Mouse (Mus musculus): ENCODE measurements at regions not wholly inside any gene's neighbourhood (a gene's known extent, or its start where the extent isn't known, plus 50 kb on each side); places are given as distances from the start of the nearest gene placed in this dataset.

- TF ChIP-seq CEBPB (IDR thresholded peaks at IDR 0.05; ENCODE audit: low read depth) (no peak), CTCF (IDR thresholded peaks at IDR 0.05; ENCODE audit: control insufficient read depth, insufficient read depth, insufficient read length) (no peak), USF1 (IDR thresholded peaks at IDR 0.05; ENCODE audit: low read depth) (no peak), MAX (IDR thresholded peaks at IDR 0.05) (no peak), MYOD1 (IDR thresholded peaks at IDR 0.05; ENCODE audit: control insufficient read depth, insufficient read length, low read depth) (no peak)
Measured at GRCm38 (mm10) chr2:172801804-172802203, 138.3 kb downstream of the Bmp7 start.

Measured in C2C12 (cell line).